In genomic region chr3:122323841-122324240, GRCm38 (mm10) we compare ENCODE assay signal across 34 mouse cellular contexts. TPM values are rescaled to one million over a fixed set of nuclear protein-coding genes. Genes with fewer than 3 reads are reported as not detected.
A peak's percentile ranks its signal among the peaks of the same experiment; 100 is the strongest.
DNase-seq lines count a peak whose midpoint lies in the region; ATAC-seq lines count a peak whose summit lies in the region.
"Had no signal": no experiment of that assay in that cellular context is flagged by ENCODE, and none has a peak within 500 bp of the region (broad histone marks: within the 10 kb centered on the region; RNA-seq: fewer than 3 reads in every experiment).

No protein-coding gene starts in this region.

- 83% methylated on average over 6 of the region's 6 CpGs for WGBS in kidney, embryonic 14.5 days
- 91% methylated on average over 6 of the region's 6 CpGs for WGBS in midbrain, embryonic 11.5 days
- WGBS in midbrain, embryonic 10.5 days, result 85% methylated on average over 6 of the region's 6 CpGs
- WGBS in kidney, embryonic 15.5 days, result 81% methylated on average over 6 of the region's 6 CpGs

- intact Hi-C loops in left cerebral cortex, postnatal 14 days (cut with DNase I), result no loop called here

- H3K4me3 ChIP-seq in kidney, embryonic 14.5 days (ENCODE audit: low read length), result no peak overlapping the region
- H3K4me3 ChIP-seq in midbrain, embryonic 11.5 days (ENCODE audit: low read depth, low read length), result no peak overlapping the region
- no peak overlapping the region for H3K4me3 ChIP-seq in midbrain, embryonic 10.5 days
- no peak overlapping the region for H3K4me3 ChIP-seq in kidney, embryonic 15.5 days (replicated peaks)
- H3K4me3 ChIP-seq: embryonic facial prominence, embryonic 13.5 days; forebrain, embryonic 10.5 days; forebrain, embryonic 15.5 days; hindbrain, embryonic 12.5 days; intestine, embryonic 15.5 days; limb, embryonic 15.5 days; liver, embryonic 13.5 days; neural tube, embryonic 12.5 days had no signal

- H3K9ac ChIP-seq in kidney, embryonic 14.5 days (ENCODE audit: low read depth, low read length), result no peak overlapping the region
- no peak overlapping the region for H3K9ac ChIP-seq in midbrain, embryonic 11.5 days (ENCODE audit: low read length)
- H3K9ac ChIP-seq in kidney, embryonic 15.5 days, result no peak overlapping the region
- H3K9ac ChIP-seq: embryonic facial prominence, embryonic 13.5 days; forebrain, embryonic 15.5 days; hindbrain, embryonic 12.5 days; intestine, embryonic 15.5 days; limb, embryonic 15.5 days; liver, embryonic 13.5 days; lung, embryonic 14.5 days; neural tube, embryonic 12.5 days had no signal

- peak; percentile 33 for DNase-seq in kidney, adult 18-20 months
- peak; percentile 1 for DNase-seq in midbrain, embryonic 11.5 days (ENCODE audit: low spot score, missing footprints)
- no peak for DNase-seq in midbrain, embryonic 10.5 days (ENCODE audit: low spot score)
- DNase-seq in kidney, postnatal 25 days, result peak; percentile 38 to 70
- DNase-seq in left cerebral cortex, postnatal 14 days (ENCODE audit: low spot score in 2 of 2), result no peak
- DNase-seq in right cerebral cortex, postnatal 36 days (ENCODE audit: low spot score in 2 of 2), result no peak
- DNase-seq: adrenal gland, postnatal 14 days; cerebellum, adult 11 months; cerebellum, adult 9-10 months; gastrocnemius, postnatal 25 days; heart, adult 11 months; heart, postnatal 36 days; liver, embryonic 13.5 days; lung, embryonic 14.5 days; right cerebral cortex, adult 18-20 months; right cerebral cortex, postnatal 4 days; thymus, adult 18-20 months; thymus, postnatal 25 days had no signal

- no peaks in the 10 kb centered on the region for H3K36me3 ChIP-seq in kidney, embryonic 14.5 days (ENCODE audit: control insufficient read depth, insufficient read depth, low read length)
- no peaks in the 10 kb centered on the region for H3K36me3 ChIP-seq in midbrain, embryonic 11.5 days (ENCODE audit: control insufficient read depth, insufficient read depth, low read length)
- H3K36me3 ChIP-seq in midbrain, embryonic 10.5 days, result no peaks in the 10 kb centered on the region
- no peaks in the 10 kb centered on the region for H3K36me3 ChIP-seq in kidney, embryonic 15.5 days
- H3K36me3 ChIP-seq: embryonic facial prominence, embryonic 13.5 days; forebrain, embryonic 10.5 days; forebrain, embryonic 15.5 days; G1E; hindbrain, embryonic 12.5 days; intestine, embryonic 15.5 days; limb, embryonic 15.5 days; liver, embryonic 13.5 days; neural tube, embryonic 12.5 days had no signal

- H3K9me3 ChIP-seq in kidney, embryonic 14.5 days (ENCODE audit: control insufficient read depth, low read length), result no peaks in the 10 kb centered on the region
- H3K9me3 ChIP-seq in midbrain, embryonic 11.5 days (ENCODE audit: control insufficient read depth, low read length), result no peaks in the 10 kb centered on the region
- no peaks in the 10 kb centered on the region for H3K9me3 ChIP-seq in midbrain, embryonic 10.5 days (replicated peaks)
- H3K9me3 ChIP-seq in kidney, embryonic 15.5 days (replicated peaks), result no peaks in the 10 kb centered on the region
- H3K9me3 ChIP-seq: embryonic facial prominence, embryonic 13.5 days; forebrain, embryonic 10.5 days; forebrain, embryonic 15.5 days; G1E; hindbrain, embryonic 12.5 days; intestine, embryonic 15.5 days; limb, embryonic 15.5 days; liver, embryonic 13.5 days; neural tube, embryonic 12.5 days had no signal

- H3K27me3 ChIP-seq in kidney, embryonic 14.5 days (ENCODE audit: control insufficient read depth, insufficient read depth, low read length), result no peaks in the 10 kb centered on the region
- H3K27me3 ChIP-seq in midbrain, embryonic 11.5 days (ENCODE audit: control insufficient read depth, insufficient read depth, low read length), result no peaks in the 10 kb centered on the region
- no peaks in the 10 kb centered on the region for H3K27me3 ChIP-seq in midbrain, embryonic 10.5 days (ENCODE audit: low read depth, poor library complexity, severe bottlenecking)
- no peaks in the 10 kb centered on the region for H3K27me3 ChIP-seq in kidney, embryonic 15.5 days
- H3K27me3 ChIP-seq: embryonic facial prominence, embryonic 13.5 days; forebrain, embryonic 15.5 days; hindbrain, embryonic 12.5 days; intestine, embryonic 15.5 days; limb, embryonic 15.5 days; neural tube, embryonic 12.5 days had no signal

- ATAC-seq in kidney, embryonic 14.5 days (ENCODE audit: low FRiP score, low TSS enrichment), result no peak
- no peak for ATAC-seq in midbrain, embryonic 11.5 days (ENCODE audit: low FRiP score)
- ATAC-seq in kidney, embryonic 15.5 days (replicated peaks; ENCODE audit: low FRiP score), result no peak
- ATAC-seq: forebrain, embryonic 15.5 days; hindbrain, postnatal 0 days; midbrain, embryonic 16.5 days had no signal

- H3K27ac ChIP-seq in kidney, embryonic 14.5 days (ENCODE audit: low read depth, low read length), result no peak overlapping the region
- no peak overlapping the region for H3K27ac ChIP-seq in midbrain, embryonic 11.5 days (ENCODE audit: low read depth, low read length)
- no peak overlapping the region for H3K27ac ChIP-seq in midbrain, embryonic 10.5 days (replicated peaks)
- peak overlapping the region; percentile 49; the same call in 1 of the 2 replicates for H3K27ac ChIP-seq in kidney, embryonic 15.5 days
- H3K27ac ChIP-seq: embryonic facial prominence, embryonic 13.5 days; forebrain, embryonic 10.5 days; forebrain, embryonic 15.5 days; hindbrain, embryonic 12.5 days; hindbrain, postnatal 0 days; intestine, embryonic 15.5 days; limb, embryonic 15.5 days; liver, embryonic 13.5 days; macrophage; neural tube, embryonic 12.5 days; stomach, postnatal 0 days had no signal

- H3K4me1 ChIP-seq in kidney, embryonic 14.5 days (ENCODE audit: control insufficient read depth, insufficient read depth, low read length), result peaks cover 9% of the 10 kb centered on the region
- H3K4me1 ChIP-seq in midbrain, embryonic 11.5 days (ENCODE audit: control insufficient read depth, insufficient read depth, low read length), result no peaks in the 10 kb centered on the region
- peaks cover 17% of the 10 kb centered on the region for H3K4me1 ChIP-seq in midbrain, embryonic 10.5 days
- H3K4me1 ChIP-seq in kidney, embryonic 15.5 days, result peaks cover 11% of the 10 kb centered on the region
- H3K4me1 ChIP-seq: forebrain, embryonic 15.5 days; intestine, embryonic 15.5 days; liver, embryonic 13.5 days had no signal

- H3K4me2 ChIP-seq in kidney, embryonic 14.5 days (replicated peaks; ENCODE audit: low read depth, low read length), result no peak overlapping the region
- H3K4me2 ChIP-seq in midbrain, embryonic 11.5 days, result no peak overlapping the region
- no peak overlapping the region for H3K4me2 ChIP-seq in kidney, embryonic 15.5 days
- H3K4me2 ChIP-seq: embryonic facial prominence, embryonic 13.5 days; forebrain, embryonic 15.5 days; heart, embryonic 11.5 days; hindbrain, embryonic 12.5 days; intestine, embryonic 15.5 days; limb, embryonic 15.5 days; liver, embryonic 13.5 days; lung, embryonic 14.5 days; neural tube, embryonic 12.5 days had no signal

RNA-seq across cellular contexts. Expression of gene Bcar3, which starts 29.9 kb away (rescaled TPM):
- polyA plus RNA-seq in kidney, embryonic 14.5 days (2014; fragmentation: Nextera tagmentation; extraction: Ambion mirVana), result 9.6 and 13.7 TPM in 2 replicates
- polyA plus RNA-seq in midbrain, embryonic 11.5 days (2014; fragmentation: Nextera tagmentation; extraction: Ambion mirVana), result 16.6 and 16.7 TPM in 2 replicates
- polyA plus RNA-seq in midbrain, embryonic 10.5 days (2016; fragmentation: Nextera tagmentation; extraction: Ambion mirVana), result 21.8 and 22.9 TPM in 2 replicates
- 13.8 and 15.5 TPM in 2 replicates for polyA plus RNA-seq in kidney, embryonic 15.5 days (2015; fragmentation: Nextera tagmentation; extraction: Ambion mirVana)
- total RNA-seq in left cerebral cortex, postnatal 14 days (2021), result 10 to 100 TPM; 15.1 to 16.2 TPM
- total RNA-seq: megakaryocyte-erythroid progenitor cell, adult 5-6 weeks had no signal
- polyA plus RNA-seq: G1E had no signal

RNA-seq across cellular contexts. Expression of gene Dnttip2, which starts 49.7 kb away (rescaled TPM):
- 82.3 and 85.5 TPM in 2 replicates for polyA plus RNA-seq in kidney, embryonic 14.5 days (2014; fragmentation: Nextera tagmentation; extraction: Ambion mirVana)
- polyA plus RNA-seq in midbrain, embryonic 11.5 days (2014; fragmentation: Nextera tagmentation; extraction: Ambion mirVana), result 96.8 and 104 TPM in 2 replicates
- 86.2 and 90.6 TPM in 2 replicates for polyA plus RNA-seq in midbrain, embryonic 10.5 days (2016; fragmentation: Nextera tagmentation; extraction: Ambion mirVana)
- polyA plus RNA-seq in kidney, embryonic 15.5 days (2015; fragmentation: Nextera tagmentation; extraction: Ambion mirVana), result 73.3 and 82.0 TPM in 2 replicates
- 10 to 100 TPM; 23.0 to 27.4 TPM for total RNA-seq in left cerebral cortex, postnatal 14 days (2021)

Comparison
In these comparisons a context has a peak if more than half of its experiments do, and no peak if none do; other contexts are left out.
1. DNase-seq: peak in kidney, adult 18-20 months (single experiment), midbrain, embryonic 11.5 days (single experiment) and kidney, postnatal 25 days (2 of 2); none in midbrain, embryonic 10.5 days (single experiment), left cerebral cortex, postnatal 14 days (0 of 2) and right cerebral cortex, postnatal 36 days (0 of 2).